Comparison of ENCODE assay signal across 7 mouse cellular contexts in the genomic region with DNA sequence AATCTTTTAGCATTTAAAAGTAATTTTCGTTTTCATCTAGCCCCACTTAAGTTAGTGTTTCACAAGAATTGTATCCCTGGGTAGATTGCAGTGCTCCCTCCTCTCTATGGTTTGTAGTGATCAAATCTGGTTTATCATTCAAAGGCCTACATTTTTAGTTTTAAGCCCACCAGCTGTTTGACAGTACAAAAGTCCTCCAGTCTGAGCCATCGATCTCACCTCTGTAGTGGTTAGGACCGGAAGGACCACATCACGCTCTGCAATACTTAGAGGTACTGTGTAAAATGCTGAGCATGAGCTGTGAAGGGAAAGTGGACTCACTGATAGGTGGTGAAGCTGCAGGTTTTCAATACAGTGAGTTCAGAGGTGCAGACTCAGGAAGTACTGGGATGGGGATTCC. TPM values are rescaled to one million over a fixed set of nuclear protein-coding genes. Genes with fewer than 3 reads are reported as not detected.
A peak's percentile ranks its signal among the peaks of the same experiment; 100 is the strongest.
DNase-seq lines count a peak whose midpoint lies in the region; ATAC-seq lines count a peak whose summit lies in the region.

No protein-coding gene starts in this region.

- H3K9ac ChIP-seq in intestine, embryonic 15.5 days = peak overlapping the region; percentile 98
- peak overlapping the region; percentile 94 for H3K9ac ChIP-seq in neural tube, embryonic 14.5 days (replicated peaks; ENCODE audit: low read depth, low read length)

- H3K4me1 ChIP-seq in megakaryocyte, embryonic 14.5 days = peaks cover 60% of the 10 kb centered on the region
- peaks cover 30% of the 10 kb centered on the region for H3K4me1 ChIP-seq in embryonic facial prominence, embryonic 10.5 days
- peaks cover 10% of the 10 kb centered on the region for H3K4me1 ChIP-seq in intestine, embryonic 15.5 days (replicated peaks)
- peaks cover 23% of the 10 kb centered on the region for H3K4me1 ChIP-seq in neural tube, embryonic 14.5 days (ENCODE audit: control insufficient read depth, insufficient read depth, low read length)

- ATAC-seq in megakaryocyte, adult 5-6 weeks (ENCODE audit: poor library complexity, severe bottlenecking) = no peak
- no peak for ATAC-seq in intestine, embryonic 15.5 days
- no peak for ATAC-seq in neural tube, embryonic 14.5 days (ENCODE audit: low read depth)
- ATAC-seq in erythroid progenitor cell, adult 5-6 weeks (replicated peaks; ENCODE audit: low FRiP score, poor library complexity, severe bottlenecking) = no peak

- H3K9me3 ChIP-seq in megakaryocyte, embryonic 14.5 days = no peaks in the 10 kb centered on the region
- H3K9me3 ChIP-seq in embryonic facial prominence, embryonic 10.5 days = no peaks in the 10 kb centered on the region
- H3K9me3 ChIP-seq in intestine, embryonic 15.5 days = no peaks in the 10 kb centered on the region
- no peaks in the 10 kb centered on the region for H3K9me3 ChIP-seq in neural tube, embryonic 14.5 days (ENCODE audit: control insufficient read depth, low read length)

- H3K27me3 ChIP-seq in megakaryocyte, embryonic 14.5 days (replicated peaks) = peaks cover 4% of the 10 kb centered on the region
- no peaks in the 10 kb centered on the region for H3K27me3 ChIP-seq in embryonic facial prominence, embryonic 10.5 days (replicated peaks; ENCODE audit: low read depth, poor library complexity, severe bottlenecking)
- no peaks in the 10 kb centered on the region for H3K27me3 ChIP-seq in intestine, embryonic 15.5 days (replicated peaks)
- no peaks in the 10 kb centered on the region for H3K27me3 ChIP-seq in neural tube, embryonic 14.5 days (ENCODE audit: control insufficient read depth, insufficient read depth, low read length)

- peaks cover 31% of the 10 kb centered on the region for H3K36me3 ChIP-seq in megakaryocyte, embryonic 14.5 days (replicated peaks; ENCODE audit: low read length)
- H3K36me3 ChIP-seq in embryonic facial prominence, embryonic 10.5 days (replicated peaks) = peaks cover 20% of the 10 kb centered on the region
- H3K36me3 ChIP-seq in intestine, embryonic 15.5 days = no peaks in the 10 kb centered on the region; the same call in 1 of the 2 replicates
- H3K36me3 ChIP-seq in neural tube, embryonic 14.5 days (ENCODE audit: control insufficient read depth, insufficient read depth, low read length) = peaks cover 2% of the 10 kb centered on the region; the same call in 1 of the 2 replicates

- H3K4me2 ChIP-seq in intestine, embryonic 15.5 days (replicated peaks) = peak overlapping the region; percentile 67
- peak overlapping the region; percentile 77 for H3K4me2 ChIP-seq in neural tube, embryonic 14.5 days (ENCODE audit: low read depth, low read length)

- no peak for DNase-seq in embryonic facial prominence, embryonic 10.5 days (ENCODE audit: low spot score)
- DNase-seq in layer of hippocampus, adult 9-11 months = no peak

- peak overlapping the region; percentile 99 for H3K27ac ChIP-seq in embryonic facial prominence, embryonic 10.5 days (replicated peaks)
- H3K27ac ChIP-seq in intestine, embryonic 15.5 days = no peak overlapping the region
- H3K27ac ChIP-seq in neural tube, embryonic 14.5 days (ENCODE audit: low read depth, low read length) = peak overlapping the region; percentile 98

- H3K4me3 ChIP-seq in megakaryocyte, embryonic 14.5 days (replicated peaks) = peak overlapping the region; percentile 98
- peak overlapping the region; percentile 85 for H3K4me3 ChIP-seq in embryonic facial prominence, embryonic 10.5 days
- peak overlapping the region; percentile 92 for H3K4me3 ChIP-seq in intestine, embryonic 15.5 days (replicated peaks)
- H3K4me3 ChIP-seq in neural tube, embryonic 14.5 days (ENCODE audit: low read depth, low read length) = peak overlapping the region; percentile 73

- 40% methylated on average over 4 of the region's 4 CpGs for WGBS in embryonic facial prominence, embryonic 10.5 days
- 7% methylated on average over 4 of the region's 4 CpGs for WGBS in intestine, embryonic 15.5 days
- 41% methylated on average over 4 of the region's 4 CpGs for WGBS in neural tube, embryonic 14.5 days

RNA-seq across cellular contexts. Expression of gene Eif4e2, which starts 1.0 kb away (rescaled TPM):
- polyA plus RNA-seq in megakaryocyte, embryonic 14.5 days (2012; ENCODE audit: insufficient read depth, low replicate concordance) = 21.2 and 24.1 TPM in 2 replicates
- total RNA-seq in megakaryocyte, adult 5-6 weeks (2015) = 75.9 and 81.3 TPM in 2 replicates
- 118 and 156 TPM in 2 replicates for total RNA-seq in megakaryocyte, adult 5-6 weeks (2017)
- 175 and 185 TPM in 2 replicates for polyA plus RNA-seq in embryonic facial prominence, embryonic 10.5 days (2016; fragmentation: Nextera tagmentation; extraction: Ambion mirVana)
- 169 and 170 TPM in 2 replicates for polyA plus RNA-seq in intestine, embryonic 15.5 days (2015; fragmentation: Nextera tagmentation; extraction: Ambion mirVana)
- polyA plus RNA-seq in neural tube, embryonic 14.5 days (2014; fragmentation: Nextera tagmentation; extraction: Ambion mirVana) = 68.7 and 90.7 TPM in 2 replicates
- 37.8 and 49.9 TPM in 2 replicates for total RNA-seq in erythroid progenitor cell, adult 5-6 weeks (2015; ENCODE audit: low replicate concordance)
- total RNA-seq in erythroid progenitor cell, adult 5-6 weeks (2017; ENCODE audit: low replicate concordance) = 22.8 and 29.3 TPM in 2 replicates

RNA-seq across cellular contexts. Expression of gene Chrng, which starts 10.3 kb away (rescaled TPM):
- not detected in 2 replicates for polyA plus RNA-seq in megakaryocyte, embryonic 14.5 days (2012; ENCODE audit: insufficient read depth, low replicate concordance)
- total RNA-seq in megakaryocyte, adult 5-6 weeks (2015) = not detected in 2 replicates
- not detected in 2 replicates for total RNA-seq in megakaryocyte, adult 5-6 weeks (2017)
- 0.35 and 0.39 TPM in 2 replicates for polyA plus RNA-seq in embryonic facial prominence, embryonic 10.5 days (2016; fragmentation: Nextera tagmentation; extraction: Ambion mirVana)
- polyA plus RNA-seq in intestine, embryonic 15.5 days (2015; fragmentation: Nextera tagmentation; extraction: Ambion mirVana) = 0.18 TPM in 1 of 2 replicates, not detected in the other
- polyA plus RNA-seq in neural tube, embryonic 14.5 days (2014; fragmentation: Nextera tagmentation; extraction: Ambion mirVana) = not detected in 2 replicates
- not detected in 2 replicates for total RNA-seq in erythroid progenitor cell, adult 5-6 weeks (2015; ENCODE audit: low replicate concordance)
- total RNA-seq in erythroid progenitor cell, adult 5-6 weeks (2017; ENCODE audit: low replicate concordance) = not detected in 2 replicates

RNA-seq across cellular contexts. Expression of gene Chrnd, which starts 24.3 kb away (rescaled TPM):
- polyA plus RNA-seq in megakaryocyte, embryonic 14.5 days (2012; ENCODE audit: insufficient read depth, low replicate concordance) = not detected in 2 replicates
- total RNA-seq in megakaryocyte, adult 5-6 weeks (2015) = not detected in 2 replicates
- not detected in 2 replicates for total RNA-seq in megakaryocyte, adult 5-6 weeks (2017)
- polyA plus RNA-seq in embryonic facial prominence, embryonic 10.5 days (2016; fragmentation: Nextera tagmentation; extraction: Ambion mirVana) = 0.13 and 0.17 TPM in 2 replicates
- polyA plus RNA-seq in intestine, embryonic 15.5 days (2015; fragmentation: Nextera tagmentation; extraction: Ambion mirVana) = not detected in 2 replicates
- not detected in 2 replicates for polyA plus RNA-seq in neural tube, embryonic 14.5 days (2014; fragmentation: Nextera tagmentation; extraction: Ambion mirVana)
- total RNA-seq in erythroid progenitor cell, adult 5-6 weeks (2015; ENCODE audit: low replicate concordance) = not detected in 2 replicates
- total RNA-seq in erythroid progenitor cell, adult 5-6 weeks (2017; ENCODE audit: low replicate concordance) = not detected in 2 replicates

RNA-seq across cellular contexts. Expression of gene Prss56, which starts 31.6 kb away (rescaled TPM):
- polyA plus RNA-seq in megakaryocyte, embryonic 14.5 days (2012; ENCODE audit: insufficient read depth, low replicate concordance) = not detected in 2 replicates
- not detected in 2 replicates for total RNA-seq in megakaryocyte, adult 5-6 weeks (2015)
- total RNA-seq in megakaryocyte, adult 5-6 weeks (2017) = not detected in 2 replicates
- polyA plus RNA-seq in embryonic facial prominence, embryonic 10.5 days (2016; fragmentation: Nextera tagmentation; extraction: Ambion mirVana) = 0.71 and 0.94 TPM in 2 replicates
- not detected in 2 replicates for polyA plus RNA-seq in intestine, embryonic 15.5 days (2015; fragmentation: Nextera tagmentation; extraction: Ambion mirVana)
- 0.46 and 6.1 TPM in 2 replicates for polyA plus RNA-seq in neural tube, embryonic 14.5 days (2014; fragmentation: Nextera tagmentation; extraction: Ambion mirVana)
- total RNA-seq in erythroid progenitor cell, adult 5-6 weeks (2015; ENCODE audit: low replicate concordance) = not detected in 2 replicates
- total RNA-seq in erythroid progenitor cell, adult 5-6 weeks (2017; ENCODE audit: low replicate concordance) = not detected in 2 replicates

RNA-seq across cellular contexts. Expression of gene Efhd1, which starts 49.4 kb away (rescaled TPM):
- 0.10 TPM in 1 of 2 replicates, not detected in the other for polyA plus RNA-seq in megakaryocyte, embryonic 14.5 days (2012; ENCODE audit: insufficient read depth, low replicate concordance)
- total RNA-seq in megakaryocyte, adult 5-6 weeks (2015) = 0.07 TPM in 1 of 2 replicates, not detected in the other
- not detected in 2 replicates for total RNA-seq in megakaryocyte, adult 5-6 weeks (2017)
- polyA plus RNA-seq in embryonic facial prominence, embryonic 10.5 days (2016; fragmentation: Nextera tagmentation; extraction: Ambion mirVana) = 0.69 and 0.77 TPM in 2 replicates
- polyA plus RNA-seq in intestine, embryonic 15.5 days (2015; fragmentation: Nextera tagmentation; extraction: Ambion mirVana) = 0.08 and 0.57 TPM in 2 replicates
- 1.2 and 1.9 TPM in 2 replicates for polyA plus RNA-seq in neural tube, embryonic 14.5 days (2014; fragmentation: Nextera tagmentation; extraction: Ambion mirVana)
- not detected in 2 replicates for total RNA-seq in erythroid progenitor cell, adult 5-6 weeks (2015; ENCODE audit: low replicate concordance)
- 1.8 TPM in 1 of 2 replicates, not detected in the other for total RNA-seq in erythroid progenitor cell, adult 5-6 weeks (2017; ENCODE audit: low replicate concordance)
